Mouse (Mus musculus): ENCODE measurements around the gene Btg1. TPM values are rescaled to one million over a fixed set of nuclear protein-coding genes. Genes with fewer than 3 reads are reported as not detected.

The Btg1 gene
- polyA plus RNA-seq, 1 experiment from 2014 or later = 54.7 TPM

DNA sequence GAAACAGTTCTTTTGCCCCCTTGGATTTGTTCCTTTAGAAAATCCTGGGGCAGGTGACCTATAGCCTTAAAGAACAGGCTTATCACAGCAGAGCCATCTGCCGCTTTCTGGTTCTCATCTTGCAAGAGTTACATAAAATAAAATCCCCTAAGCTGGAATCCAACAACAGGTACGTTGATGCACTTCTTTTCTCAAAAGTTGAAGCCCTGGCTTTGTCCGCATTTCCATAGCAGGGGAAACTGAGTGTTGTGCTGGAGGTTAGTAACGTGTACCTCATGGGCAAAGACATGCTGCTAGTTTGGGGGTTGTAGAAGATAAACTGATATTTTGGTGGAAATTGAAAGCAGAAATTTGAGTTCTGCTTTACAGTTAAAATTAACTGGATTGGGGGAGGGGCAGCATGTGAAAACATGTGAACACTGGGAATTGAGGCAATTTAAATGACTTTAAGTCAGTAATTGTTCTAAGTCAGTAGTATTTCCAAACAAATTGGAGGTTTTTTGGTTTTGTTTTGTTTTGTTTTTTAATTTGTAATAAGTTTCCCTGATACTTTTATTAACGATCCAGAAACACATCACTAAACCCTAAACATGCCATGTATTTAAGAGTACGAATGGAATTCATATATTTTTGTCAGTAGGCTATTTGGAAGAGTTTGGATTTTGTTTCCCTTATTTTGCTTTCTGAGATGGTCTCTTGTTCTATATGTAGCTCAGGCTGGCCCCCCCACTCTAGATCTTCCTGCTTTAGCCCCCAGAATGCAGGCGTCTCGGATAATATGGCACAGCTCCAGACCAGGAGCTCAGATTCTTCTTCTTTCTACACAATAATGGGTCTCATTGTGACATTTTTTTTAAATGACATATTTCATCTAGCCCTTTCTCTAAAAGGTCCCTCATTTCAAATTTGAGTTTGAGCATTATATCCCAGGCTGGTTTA is 3.4 kb downstream of the Btg1 start:
- peaks cover 47% of the 10 kb centered on the region for H3K4me1 ChIP-seq (replicated peaks; ENCODE audit: control insufficient read depth, insufficient read depth, low read length)
- peak overlapping the region; percentile 61 for H3K9ac ChIP-seq
- H3K4me3 ChIP-seq (replicated peaks; ENCODE audit: low read length) = peak overlapping the region; percentile 96
- peaks cover 23% of the 10 kb centered on the region; the same call in 1 of the 2 replicates for H3K36me3 ChIP-seq (replicated peaks; ENCODE audit: control insufficient read depth, insufficient read depth)
- ATAC-seq (ENCODE audit: low FRiP score) = no peak
- H3K4me2 ChIP-seq (replicated peaks) = peak overlapping the region; percentile 96
- H3K9me3 ChIP-seq (ENCODE audit: control insufficient read depth, low read length) = no peaks in the 10 kb centered on the region
- no peaks in the 10 kb centered on the region for H3K27me3 ChIP-seq (ENCODE audit: control insufficient read depth, insufficient read depth, low read length)
- no peak overlapping the region for H3K27ac ChIP-seq
- 33% methylated on average over 8 of the region's 8 CpGs for WGBS
- DNase-seq (ENCODE audit: low spot score) = no peak

DNA sequence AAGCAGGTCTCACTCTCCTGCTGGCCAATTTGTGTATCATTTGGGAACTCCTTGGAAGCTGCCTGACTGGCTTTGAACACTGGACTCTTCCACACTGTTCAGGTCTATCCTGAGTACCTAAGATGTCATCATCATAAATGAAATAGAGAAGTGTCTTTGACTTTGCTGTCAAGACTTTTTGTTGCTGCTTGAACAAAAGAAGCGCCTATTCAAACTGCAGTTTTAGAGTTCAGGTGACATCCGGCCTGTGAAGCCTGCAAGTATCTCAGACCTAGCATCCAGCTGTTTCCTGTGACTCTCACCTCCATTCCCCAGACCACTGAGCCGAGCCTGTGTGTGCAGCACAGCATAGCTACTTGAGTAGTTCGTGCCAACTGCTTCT is 4.1 kb downstream of the Btg1 start:
- peaks cover 54% of the 10 kb centered on the region for H3K4me1 ChIP-seq (replicated peaks; ENCODE audit: control insufficient read depth, insufficient read depth, low read length)

DNA sequence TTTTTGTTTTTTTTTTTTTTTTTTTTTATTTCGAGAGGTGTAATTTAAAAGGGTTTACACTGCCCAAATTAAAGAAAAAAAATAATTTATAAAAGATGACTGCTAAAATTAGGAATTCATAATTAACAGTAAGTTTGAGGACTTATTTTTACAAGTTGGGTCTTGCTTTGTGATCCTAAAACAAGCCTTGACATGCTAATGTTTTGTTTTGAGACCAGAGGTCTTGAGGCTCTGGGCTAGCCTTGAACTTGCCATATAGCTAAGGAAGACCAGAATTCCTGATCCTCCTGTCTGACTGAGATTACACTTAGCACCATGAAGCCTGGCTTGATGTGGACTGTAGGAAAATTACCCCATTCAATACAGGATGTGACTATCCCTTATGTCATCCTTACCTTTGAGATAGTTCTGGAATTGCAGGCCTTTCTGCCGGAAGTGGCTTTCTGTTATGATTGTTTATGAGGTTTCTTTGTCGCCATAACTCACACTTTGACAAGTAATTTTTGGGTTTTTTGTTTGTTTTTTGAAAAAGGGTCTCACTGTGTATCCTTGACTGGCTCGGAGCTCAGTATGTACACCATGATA is 4.6 kb downstream of the Btg1 start:
- no peaks in the 10 kb centered on the region for H3K9me3 ChIP-seq (ENCODE audit: control insufficient read depth, low read length)
- H3K4me1 ChIP-seq (replicated peaks; ENCODE audit: control insufficient read depth, insufficient read depth, low read length) = peaks cover 54% of the 10 kb centered on the region
- peak overlapping the region; percentile 96 for H3K4me2 ChIP-seq (replicated peaks)
- H3K27me3 ChIP-seq (ENCODE audit: control insufficient read depth, insufficient read depth, low read length) = no peaks in the 10 kb centered on the region
- 69% methylated on average over 4 of the region's 4 CpGs for WGBS
- H3K36me3 ChIP-seq (replicated peaks; ENCODE audit: control insufficient read depth, insufficient read depth) = peaks cover 23% of the 10 kb centered on the region; the same call in 1 of the 2 replicates
- H3K4me3 ChIP-seq (replicated peaks; ENCODE audit: low read length) = peak overlapping the region; percentile 96
- peak; percentile 28 for DNase-seq (ENCODE audit: low spot score)
- ATAC-seq (ENCODE audit: low FRiP score) = no peak
- H3K9ac ChIP-seq = peak overlapping the region; percentile 61
- H3K27ac ChIP-seq = peak overlapping the region; percentile 10; the same call in 1 of the 2 replicates

More for the DNA sequence above, 4.1 kb downstream of the Btg1 start:
- peaks cover 23% of the 10 kb centered on the region; the same call in 1 of the 2 replicates for H3K36me3 ChIP-seq (replicated peaks; ENCODE audit: control insufficient read depth, insufficient read depth)
- DNase-seq (ENCODE audit: low spot score) (peak; percentile 36), ATAC-seq (ENCODE audit: low FRiP score) (no peak)
- no peak overlapping the region for H3K27ac ChIP-seq
- no peaks in the 10 kb centered on the region for H3K9me3 ChIP-seq (ENCODE audit: control insufficient read depth, low read length)
- 25% methylated on average over 4 of the region's 4 CpGs for WGBS
- no peaks in the 10 kb centered on the region for H3K27me3 ChIP-seq (ENCODE audit: control insufficient read depth, insufficient read depth, low read length)
- peak overlapping the region; percentile 96 for H3K4me3 ChIP-seq (replicated peaks; ENCODE audit: low read length)
- H3K4me2 ChIP-seq (replicated peaks) = peak overlapping the region; percentile 96
- H3K9ac ChIP-seq = peak overlapping the region; percentile 61

DNA sequence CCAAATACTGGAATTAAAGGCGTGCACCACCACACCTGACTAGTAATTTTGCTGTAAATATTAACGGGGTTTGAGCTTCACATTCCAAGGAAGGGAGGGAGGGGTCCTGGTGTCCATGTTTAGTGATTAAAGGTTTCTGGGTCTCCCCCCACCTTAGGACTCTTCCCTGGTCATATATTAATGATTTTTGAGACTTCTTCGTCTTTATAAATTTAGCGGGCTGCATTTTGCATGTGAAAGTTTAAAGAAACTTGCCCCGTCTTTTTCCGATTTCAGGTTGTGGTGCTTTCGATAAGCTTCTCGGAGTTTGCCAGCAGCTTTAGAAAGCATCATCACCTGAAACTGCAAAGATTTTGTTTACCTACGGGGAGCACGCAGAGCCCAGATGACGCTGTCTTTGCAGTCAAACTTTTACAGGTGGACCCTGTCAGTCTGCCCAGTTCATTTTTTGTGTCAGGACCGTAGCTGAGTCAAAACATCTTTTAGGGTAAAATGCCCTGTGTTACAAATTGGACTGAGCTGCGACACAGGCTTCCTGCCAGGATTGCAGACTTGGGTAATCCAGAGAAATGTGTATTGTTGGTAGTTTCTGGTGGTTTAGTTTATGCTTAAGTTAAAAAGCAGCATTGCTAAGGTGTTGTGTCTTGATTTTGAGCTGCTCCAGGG is 5.3 kb downstream of the Btg1 start:
- peaks cover 57% of the 10 kb centered on the region for H3K4me1 ChIP-seq (replicated peaks; ENCODE audit: control insufficient read depth, insufficient read depth, low read length)
- peak overlapping the region; percentile 96 for H3K4me2 ChIP-seq (replicated peaks)
- 72% methylated on average over 13 of the region's 13 CpGs for WGBS
- peaks cover 23% of the 10 kb centered on the region; the same call in 1 of the 2 replicates for H3K36me3 ChIP-seq (replicated peaks; ENCODE audit: control insufficient read depth, insufficient read depth)
- no peak for ATAC-seq (ENCODE audit: low FRiP score)
- H3K27me3 ChIP-seq (ENCODE audit: control insufficient read depth, insufficient read depth, low read length) = no peaks in the 10 kb centered on the region
- H3K9me3 ChIP-seq (ENCODE audit: control insufficient read depth, low read length) = no peaks in the 10 kb centered on the region
- H3K9ac ChIP-seq = peak overlapping the region; percentile 61
- DNase-seq (ENCODE audit: low spot score) = no peak
- H3K27ac ChIP-seq = peak overlapping the region; percentile 10; the same call in 1 of the 2 replicates
- peak overlapping the region; percentile 96 for H3K4me3 ChIP-seq (replicated peaks; ENCODE audit: low read length)

DNA sequence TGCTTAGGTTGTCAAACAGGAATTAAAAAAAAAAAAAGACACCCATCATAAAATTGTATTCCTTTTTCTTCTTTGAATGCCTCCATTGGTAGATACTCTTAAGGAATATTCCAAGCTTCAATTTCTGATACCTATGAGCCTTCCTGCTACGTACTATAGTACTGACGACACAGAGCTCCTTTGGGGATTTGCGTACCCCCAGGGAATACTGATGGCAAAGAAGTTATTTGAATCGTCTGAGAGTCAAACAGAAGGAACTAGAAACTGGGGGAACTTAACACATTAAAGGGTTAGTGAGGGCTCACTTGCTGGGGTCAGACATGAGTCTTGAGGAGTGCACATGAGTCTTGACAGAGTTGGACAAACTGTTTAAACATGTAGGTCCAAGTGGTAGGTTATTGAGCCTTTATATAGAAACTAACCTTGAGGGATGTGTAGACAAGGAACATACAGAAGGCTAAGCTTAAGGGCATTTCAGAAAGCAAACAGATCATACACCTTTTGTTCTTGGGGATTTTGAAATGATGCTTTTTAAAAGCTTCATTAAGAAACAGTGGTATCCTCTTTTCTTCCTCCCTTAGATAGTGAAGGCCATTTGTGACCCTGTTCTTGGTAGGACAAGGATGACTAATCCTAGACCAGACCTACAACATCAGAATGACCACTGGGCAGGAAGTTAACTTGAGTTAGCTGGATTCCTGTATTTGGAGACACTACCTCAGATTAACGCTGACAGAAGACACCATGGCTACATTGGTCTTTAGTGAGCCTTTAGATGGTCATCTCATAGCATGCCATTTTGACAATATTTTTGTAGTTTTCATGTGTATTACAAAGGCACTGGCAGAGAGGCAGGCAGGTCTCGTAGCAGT is 6.2 kb downstream of the Btg1 start:
- ATAC-seq (ENCODE audit: low FRiP score) (no peak), DNase-seq (ENCODE audit: low spot score) (no peak)
- H3K27me3 ChIP-seq (ENCODE audit: control insufficient read depth, insufficient read depth, low read length) = no peaks in the 10 kb centered on the region
- WGBS = 56% methylated on average over 6 of the region's 6 CpGs
- H3K27ac ChIP-seq = no peak overlapping the region
- peak overlapping the region; percentile 61 for H3K9ac ChIP-seq
- H3K36me3 ChIP-seq (replicated peaks; ENCODE audit: control insufficient read depth, insufficient read depth) = peaks cover 23% of the 10 kb centered on the region; the same call in 1 of the 2 replicates
- no peaks in the 10 kb centered on the region for H3K9me3 ChIP-seq (ENCODE audit: control insufficient read depth, low read length)
- peaks cover 60% of the 10 kb centered on the region for H3K4me1 ChIP-seq (replicated peaks; ENCODE audit: control insufficient read depth, insufficient read depth, low read length)
- peak overlapping the region; percentile 96 for H3K4me3 ChIP-seq (replicated peaks; ENCODE audit: low read length)
- H3K4me2 ChIP-seq (replicated peaks) = peak overlapping the region; percentile 96

DNA sequence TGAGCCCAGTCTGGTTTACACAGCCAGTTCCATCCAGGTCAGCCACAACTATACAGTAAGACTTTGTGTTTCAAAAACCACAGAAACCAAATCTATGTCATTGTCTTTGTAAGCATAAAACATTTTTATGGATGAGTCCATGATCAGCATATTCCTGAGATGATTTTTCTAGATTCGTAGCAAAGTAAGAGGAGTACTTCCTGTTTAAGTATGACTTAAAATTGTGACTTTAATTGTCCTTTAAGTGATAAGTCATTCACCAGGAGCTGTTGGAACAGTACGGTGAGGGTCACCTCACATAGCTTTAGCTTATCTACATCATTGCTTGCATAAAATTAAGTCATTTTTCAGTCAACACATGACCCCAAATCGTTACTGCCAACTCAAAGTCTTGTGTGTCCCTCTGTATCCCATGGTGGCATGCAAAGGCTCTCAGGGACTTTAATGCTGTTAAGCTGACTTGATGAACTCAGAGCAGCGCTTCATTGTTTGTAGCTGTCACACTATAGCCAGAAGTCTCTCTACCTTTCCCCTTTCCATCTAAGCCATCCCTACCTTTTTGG is 6.9 kb downstream of the Btg1 start:
- DNase-seq (ENCODE audit: low spot score) (no peak), ATAC-seq (ENCODE audit: low FRiP score) (no peak)
- H3K9me3 ChIP-seq (ENCODE audit: control insufficient read depth, low read length) = no peaks in the 10 kb centered on the region
- 83% methylated on average over 4 of the region's 4 CpGs for WGBS
- H3K9ac ChIP-seq = no peak overlapping the region
- H3K4me2 ChIP-seq (replicated peaks) = peak overlapping the region; percentile 96
- H3K27me3 ChIP-seq (ENCODE audit: control insufficient read depth, insufficient read depth, low read length) = no peaks in the 10 kb centered on the region
- peaks cover 25% of the 10 kb centered on the region; the same call in 1 of the 2 replicates for H3K36me3 ChIP-seq (replicated peaks; ENCODE audit: control insufficient read depth, insufficient read depth)
- H3K27ac ChIP-seq = no peak overlapping the region
- peak overlapping the region; percentile 96 for H3K4me3 ChIP-seq (replicated peaks; ENCODE audit: low read length)
- peaks cover 60% of the 10 kb centered on the region for H3K4me1 ChIP-seq (replicated peaks; ENCODE audit: control insufficient read depth, insufficient read depth, low read length)

DNA sequence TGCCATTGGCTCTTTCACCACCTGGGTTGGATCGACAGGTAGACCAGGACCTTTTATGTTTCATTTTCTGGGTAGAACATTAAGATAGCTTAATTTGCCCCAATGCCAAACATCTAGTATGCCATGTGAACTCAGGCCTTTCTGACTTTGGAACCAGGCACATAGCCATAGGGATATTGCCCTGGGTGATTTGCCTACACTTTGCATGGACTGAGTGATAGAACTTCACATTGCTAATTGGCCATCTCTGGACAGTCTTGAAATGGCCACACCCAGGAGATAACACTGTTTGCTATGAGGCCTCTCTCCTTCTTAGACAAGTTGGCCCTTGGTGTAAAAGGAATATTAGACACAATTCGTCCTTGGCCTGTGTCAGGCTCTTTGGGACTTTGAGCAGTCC is 7.6 kb downstream of the Btg1 start:
- peaks cover 60% of the 10 kb centered on the region for H3K4me1 ChIP-seq (replicated peaks; ENCODE audit: control insufficient read depth, insufficient read depth, low read length)
- ATAC-seq (ENCODE audit: low FRiP score) (no peak), DNase-seq (ENCODE audit: low spot score) (no peak)
- peak overlapping the region; percentile 96 for H3K4me2 ChIP-seq (replicated peaks)
- H3K27ac ChIP-seq = no peak overlapping the region
- H3K36me3 ChIP-seq (replicated peaks; ENCODE audit: control insufficient read depth, insufficient read depth) = peaks cover 32% of the 10 kb centered on the region; the same call in 1 of the 2 replicates
- H3K27me3 ChIP-seq (ENCODE audit: control insufficient read depth, insufficient read depth, low read length) = no peaks in the 10 kb centered on the region
- no peak overlapping the region for H3K9ac ChIP-seq
- 90% methylated on average over 2 of the region's 2 CpGs for WGBS
- peak overlapping the region; percentile 96 for H3K4me3 ChIP-seq (replicated peaks; ENCODE audit: low read length)
- no peaks in the 10 kb centered on the region for H3K9me3 ChIP-seq (ENCODE audit: control insufficient read depth, low read length)

DNA sequence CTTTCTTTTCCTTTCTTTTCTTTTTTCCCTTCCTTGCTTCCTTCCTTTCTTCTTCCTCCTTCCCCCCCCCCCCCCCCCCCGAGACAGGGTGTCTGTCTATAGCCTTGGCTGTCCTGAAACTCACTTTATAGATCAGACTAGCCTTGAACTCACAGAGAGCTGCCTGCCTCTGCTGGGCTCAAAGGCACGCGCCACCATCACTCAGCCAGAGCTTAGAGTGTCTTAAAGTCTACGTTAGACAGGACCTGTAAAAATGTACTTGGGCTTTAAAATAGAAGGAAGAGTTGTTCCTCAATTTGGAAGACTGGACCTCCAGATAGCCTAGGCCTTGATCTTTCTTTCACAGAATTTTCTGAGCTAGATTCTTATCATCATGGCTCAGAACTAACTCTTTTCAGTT is 8.3 kb downstream of the Btg1 start:
- Histone ChIP-seq H3K27ac (no peak overlapping the region), H3K9me3 (ENCODE audit: control insufficient read depth, low read length) (no peaks in the 10 kb centered on the region), H3K4me3 (replicated peaks; ENCODE audit: low read length) (no peak overlapping the region), H3K4me2 (replicated peaks) (peak overlapping the region; percentile 96), H3K27me3 (ENCODE audit: control insufficient read depth, insufficient read depth, low read length) (no peaks in the 10 kb centered on the region), H3K9ac (no peak overlapping the region), H3K4me1 (replicated peaks; ENCODE audit: control insufficient read depth, insufficient read depth, low read length) (peaks cover 55% of the 10 kb centered on the region), H3K36me3 (replicated peaks; ENCODE audit: control insufficient read depth, insufficient read depth) (peaks cover 29% of the 10 kb centered on the region; the same call in 1 of the 2 replicates)
- DNase-seq (ENCODE audit: low spot score) = no peak
- ATAC-seq (ENCODE audit: low FRiP score) = no peak
- WGBS = 78% methylated on average over 4 of the region's 4 CpGs

Measured in hindbrain, embryonic 14.5 days (tissue).